Mouse (Mus musculus): ENCODE results near the gene Elfn2.

DNA sequence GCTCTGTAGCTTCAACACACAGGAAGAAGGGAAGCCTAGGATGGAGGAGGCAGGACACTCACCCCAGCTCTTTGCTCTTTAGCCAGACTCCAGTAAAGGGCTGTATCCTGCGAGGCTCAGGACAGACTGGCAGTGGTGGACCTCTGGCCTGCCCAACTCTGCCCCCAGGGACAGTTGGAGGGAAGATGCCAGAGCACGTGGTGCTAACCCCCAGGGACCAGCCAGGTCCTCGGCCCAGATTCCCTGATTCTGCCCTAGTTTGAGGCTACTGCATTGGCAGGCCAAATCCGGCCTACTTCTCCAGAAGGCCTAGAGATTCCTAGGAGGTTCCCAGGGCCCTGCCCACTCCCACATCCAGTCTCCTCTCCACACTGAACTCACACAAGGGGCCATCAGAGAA, 70.8 kb downstream of the Elfn2 start:
- TF ChIP-seq CTCF (IDR thresholded peaks at IDR 0.05; ENCODE audit: extremely low read depth, insufficient read length, insufficient replicate concordance, low read depth, low read length) (no peak), POLR2A (IDR thresholded peaks at IDR 0.05; ENCODE audit: low read depth, low read length) (no peak)
